In genomic region chr10:4626432-4626831, GRCm38 (mm10) we compare ENCODE assay signal across 11 mouse cellular contexts. TPM values are rescaled to one million over a fixed set of nuclear protein-coding genes. Genes with fewer than 3 reads are reported as not detected.
DNase-seq lines count a peak whose midpoint lies in the region; ATAC-seq and TF ChIP-seq lines count a peak whose summit lies in the region.
"Had no signal": no experiment of that assay in that cellular context is flagged by ENCODE, and none has a peak within 500 bp of the region (broad histone marks: within the 10 kb centered on the region; RNA-seq: fewer than 3 reads in every experiment).

No protein-coding gene starts in this region.

- intact Hi-C loops in left cerebral cortex, postnatal 10 days (cut with DNase I), result no loop called here

- H3K4me2 ChIP-seq in forebrain, postnatal 0 days (ENCODE audit: low read depth), result no peak overlapping the region
- H3K4me2 ChIP-seq in liver, postnatal 0 days (ENCODE audit: low read depth, low read length), result no peak overlapping the region
- no peak overlapping the region for H3K4me2 ChIP-seq in liver, embryonic 12.5 days
- H3K4me2 ChIP-seq: midbrain, embryonic 15.5 days had no signal

- no peak for DNase-seq in forebrain, postnatal 0 days
- no peak for DNase-seq in forebrain, embryonic 10.5 days (ENCODE audit: extremely low spot score, low spot score)
- DNase-seq in liver, postnatal 0 days, result no peak
- peak; percentile 20 for DNase-seq in WW6 (ENCODE audit: low read depth, low spot score)
- no peak for DNase-seq in left cerebral cortex, postnatal 10 days (ENCODE audit: extremely low spot score in 1 of 2, low spot score in 2 of 2)
- no peak for DNase-seq in retina, postnatal 1 day
- DNase-seq: heart, postnatal 4 days had no signal

- H3K4me1 ChIP-seq in forebrain, postnatal 0 days (ENCODE audit: insufficient read depth), result no peaks in the 10 kb centered on the region
- no peaks in the 10 kb centered on the region for H3K4me1 ChIP-seq in forebrain, embryonic 10.5 days
- H3K4me1 ChIP-seq in liver, postnatal 0 days (ENCODE audit: insufficient read depth), result peaks cover 3% of the 10 kb centered on the region; the same call in 1 of the 2 replicates
- no peaks in the 10 kb centered on the region for H3K4me1 ChIP-seq in liver, embryonic 12.5 days
- peaks cover under 1% of the 10 kb centered on the region; the same call in 1 of the 2 replicates for H3K4me1 ChIP-seq in testis, adult 2 months (ENCODE audit: control insufficient read depth, insufficient read depth, low read length)
- H3K4me1 ChIP-seq: midbrain, embryonic 15.5 days had no signal

- H3K9ac ChIP-seq in forebrain, postnatal 0 days, result no peak overlapping the region
- H3K9ac ChIP-seq in liver, postnatal 0 days (replicated peaks), result no peak overlapping the region
- no peak overlapping the region for H3K9ac ChIP-seq in liver, embryonic 12.5 days
- H3K9ac ChIP-seq: midbrain, embryonic 15.5 days had no signal

- no peak for TF ChIP-seq POLR2A in testis, adult 2 months (IDR thresholded peaks at IDR 0.05; ENCODE audit: control insufficient read depth, low read depth, low read length)

- peak; percentile 32 for TF ChIP-seq CTCF in forebrain, postnatal 0 days (IDR thresholded peaks at IDR 0.05; ENCODE audit: low read depth)
- peak; percentile 58 for TF ChIP-seq CTCF in liver, postnatal 0 days (IDR thresholded peaks at IDR 0.05; ENCODE audit: low read depth)
- TF ChIP-seq CTCF in testis, adult 2 months (IDR thresholded peaks at IDR 0.05; ENCODE audit: control insufficient read depth, insufficient read depth, insufficient replicate concordance, low read depth, low read length), result peak; percentile 73; the same call in 1 of the 2 replicates

- no peaks in the 10 kb centered on the region for H3K27me3 ChIP-seq in forebrain, postnatal 0 days (ENCODE audit: insufficient read depth, low read length)
- no peaks in the 10 kb centered on the region for H3K27me3 ChIP-seq in forebrain, embryonic 10.5 days (ENCODE audit: poor library complexity, severe bottlenecking)
- no peaks in the 10 kb centered on the region for H3K27me3 ChIP-seq in liver, postnatal 0 days (ENCODE audit: insufficient read depth, low read length)
- no peaks in the 10 kb centered on the region for H3K27me3 ChIP-seq in liver, embryonic 12.5 days (replicated peaks)
- no peaks in the 10 kb centered on the region for H3K27me3 ChIP-seq in testis, adult 2 months (ENCODE audit: control insufficient read depth, insufficient read depth, low read length)
- H3K27me3 ChIP-seq: midbrain, embryonic 15.5 days had no signal

- ATAC-seq in forebrain, postnatal 0 days, result no peak
- no peak for ATAC-seq in liver, postnatal 0 days
- ATAC-seq in liver, embryonic 12.5 days, result no peak
- ATAC-seq: midbrain, embryonic 15.5 days had no signal

- 85% methylated on average over 7 of the region's 7 CpGs for WGBS in forebrain, postnatal 0 days
- WGBS in forebrain, embryonic 10.5 days, result 81% methylated on average over 7 of the region's 7 CpGs
- 82% methylated on average over 7 of the region's 7 CpGs for WGBS in liver, postnatal 0 days (ENCODE audit: insufficient replicate concordance)
- WGBS in liver, embryonic 12.5 days (ENCODE audit: insufficient replicate concordance), result 72% methylated on average over 7 of the region's 7 CpGs

- no peak for TF ChIP-seq EP300 in liver, postnatal 0 days (IDR thresholded peaks at IDR 0.05; ENCODE audit: low read depth)

- H3K36me3 ChIP-seq in forebrain, postnatal 0 days (ENCODE audit: insufficient read depth), result no peaks in the 10 kb centered on the region
- no peaks in the 10 kb centered on the region for H3K36me3 ChIP-seq in forebrain, embryonic 10.5 days (replicated peaks)
- no peaks in the 10 kb centered on the region for H3K36me3 ChIP-seq in liver, postnatal 0 days (replicated peaks; ENCODE audit: insufficient read depth, low read length)
- H3K36me3 ChIP-seq in liver, embryonic 12.5 days, result no peaks in the 10 kb centered on the region
- no peaks in the 10 kb centered on the region for H3K36me3 ChIP-seq in testis, adult 2 months (ENCODE audit: control insufficient read depth, insufficient read depth, low read length)
- H3K36me3 ChIP-seq: midbrain, embryonic 15.5 days had no signal

- no peak overlapping the region for H3K27ac ChIP-seq in forebrain, postnatal 0 days (ENCODE audit: low read depth, low read length)
- no peak overlapping the region for H3K27ac ChIP-seq in forebrain, embryonic 10.5 days
- H3K27ac ChIP-seq in liver, postnatal 0 days (ENCODE audit: low read depth), result no peak overlapping the region
- H3K27ac ChIP-seq in liver, embryonic 12.5 days, result no peak overlapping the region
- H3K27ac ChIP-seq in testis, adult 2 months (ENCODE audit: control insufficient read depth, insufficient read depth, low read depth, low read length), result no peak overlapping the region
- H3K27ac ChIP-seq: midbrain, embryonic 15.5 days had no signal

- no peak overlapping the region for H3K4me3 ChIP-seq in forebrain, postnatal 0 days (ENCODE audit: low read depth, low read length)
- no peak overlapping the region for H3K4me3 ChIP-seq in forebrain, embryonic 10.5 days
- no peak overlapping the region for H3K4me3 ChIP-seq in liver, postnatal 0 days (ENCODE audit: low read depth, low read length)
- H3K4me3 ChIP-seq in liver, embryonic 12.5 days, result no peak overlapping the region
- no peak overlapping the region for H3K4me3 ChIP-seq in testis, adult 2 months (ENCODE audit: control insufficient read depth, low read depth, low read length)
- H3K4me3 ChIP-seq: erythroblast, embryonic 14.5 days; midbrain, embryonic 15.5 days had no signal

- H3K9me3 ChIP-seq in forebrain, postnatal 0 days (ENCODE audit: low read length), result no peaks in the 10 kb centered on the region
- H3K9me3 ChIP-seq in forebrain, embryonic 10.5 days, result no peaks in the 10 kb centered on the region
- H3K9me3 ChIP-seq in liver, postnatal 0 days (ENCODE audit: low read length), result no peaks in the 10 kb centered on the region
- no peaks in the 10 kb centered on the region for H3K9me3 ChIP-seq in liver, embryonic 12.5 days (replicated peaks)
- H3K9me3 ChIP-seq: midbrain, embryonic 15.5 days had no signal

RNA-seq across cellular contexts. Expression of gene Esr1, which starts 15.0 kb away (rescaled TPM):
- 1.3 and 1.8 TPM in 2 replicates for total RNA-seq in forebrain, postnatal 0 days (2014; rRNA removed)
- polyA plus RNA-seq in forebrain, postnatal 0 days (2015; fragmentation: Nextera tagmentation; extraction: Ambion mirVana), result 0.84 and 1.2 TPM in 2 replicates
- polyA plus RNA-seq in forebrain, embryonic 10.5 days (2016; fragmentation: Nextera tagmentation; extraction: Ambion mirVana), result not detected in 2 replicates
- polyA plus RNA-seq in liver, postnatal 0 days (2015; fragmentation: Nextera tagmentation; extraction: Ambion mirVana), result 1.0 and 1.4 TPM in 2 replicates
- polyA plus RNA-seq in liver, embryonic 12.5 days (2016; fragmentation: Nextera tagmentation; extraction: Ambion mirVana), result 0.01 and 0.10 TPM in 2 replicates
- polyA plus RNA-seq in testis, adult 2 months (2012; rRNA removed), result 3.6 and 3.7 TPM in 2 replicates
- total RNA-seq in left cerebral cortex, postnatal 10 days (2021), result 1 to 10 TPM; 2.3 to 3.4 TPM
